Mouse (Mus musculus) frontal cortex, postnatal 14 days (tissue): ENCODE measurements around the gene Nck2.

Source experiments
- DNase-seq, 2 experiments: peaks; one replicate each; pipeline ENCODE4 v3.0.0; 2022; ENCODE audit warnings: low spot score in 2 of 2

Gene Nck2

DNA sequence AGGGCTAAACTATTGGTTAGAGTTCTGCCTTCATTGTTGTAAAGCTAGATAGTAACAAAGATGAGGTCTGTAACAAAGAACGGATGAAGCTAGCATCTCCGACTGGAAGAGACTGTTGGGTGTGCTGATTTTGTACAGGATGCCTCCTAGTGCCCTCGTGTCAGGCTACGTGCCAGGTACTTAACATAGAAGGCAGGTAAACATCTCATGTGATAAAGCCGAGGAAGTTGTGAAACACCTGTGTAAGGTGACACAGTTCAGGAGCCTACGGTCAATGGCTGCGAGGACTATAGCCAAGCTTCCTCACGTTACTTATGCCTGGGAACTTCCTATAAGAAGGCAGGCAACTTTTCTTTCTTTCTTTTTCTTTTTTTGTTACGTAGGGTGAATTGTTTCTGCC lies at the start of gene Nck2:
TSS of gene Nck2 (plus strand) at position 49 of the 400 bp plus-strand sequence.
- DNase-seq: no peak

DNA sequence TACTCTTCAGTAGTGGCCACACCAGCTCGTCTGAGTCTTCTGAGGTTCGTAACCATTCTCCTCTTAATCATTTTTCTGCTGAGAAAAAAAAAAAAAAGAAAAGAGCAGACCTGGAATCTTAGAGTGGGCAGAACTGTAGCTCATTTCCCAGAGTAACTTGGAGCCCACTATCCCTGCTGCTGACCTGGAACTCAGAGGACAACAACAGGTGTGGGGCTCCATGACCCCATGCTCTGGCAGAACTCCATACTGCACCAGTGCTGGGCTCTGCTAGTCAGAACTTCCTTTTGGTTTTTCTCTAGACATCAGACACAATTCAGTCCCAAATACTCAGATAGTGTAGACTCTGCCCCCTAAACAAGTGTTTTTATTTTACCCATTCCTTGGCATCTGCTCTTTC lies 49.3 kb upstream of the Nck2 start:
- DNase-seq: no peak

DNA sequence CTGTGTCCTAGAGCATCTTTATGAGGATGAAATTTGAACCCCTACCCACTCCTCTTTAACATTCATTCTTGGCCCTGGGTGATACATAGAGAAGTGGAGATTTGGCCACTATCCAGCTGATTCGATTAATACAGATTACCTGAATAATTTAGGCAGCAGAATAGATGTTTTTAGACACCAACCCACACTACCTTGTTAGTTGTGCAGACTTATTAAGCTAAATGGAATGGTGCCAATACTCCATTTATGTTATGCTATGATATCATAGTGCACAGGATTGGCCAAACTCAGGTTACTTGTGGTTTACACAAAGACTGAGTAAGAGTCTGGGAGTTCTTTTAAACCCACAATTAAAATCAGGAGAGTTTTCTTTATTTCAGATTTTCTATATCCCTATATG lies 48.6 kb upstream of the Nck2 start:
- no peak for DNase-seq

DNA sequence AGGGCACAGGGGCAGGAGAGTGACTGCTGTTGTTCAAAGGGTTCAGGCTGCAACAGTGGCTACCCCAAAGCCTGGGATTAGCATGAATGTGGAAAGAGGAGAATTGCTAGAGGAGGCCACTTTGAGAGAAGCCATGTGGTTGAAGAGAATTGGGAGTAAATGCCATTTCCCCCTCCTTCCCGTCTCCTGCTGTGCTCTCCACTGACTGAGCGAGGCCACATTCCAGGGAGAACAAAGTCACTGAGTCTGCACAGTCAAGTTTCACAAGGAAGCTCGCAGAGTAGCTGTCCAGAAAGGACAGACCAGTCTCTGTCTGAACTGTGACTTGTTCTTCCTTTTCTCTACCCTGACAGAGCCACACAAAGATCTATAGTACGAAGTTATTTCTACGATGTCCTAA lies 47.9 kb upstream of the Nck2 start:
- no peak for DNase-seq

DNA sequence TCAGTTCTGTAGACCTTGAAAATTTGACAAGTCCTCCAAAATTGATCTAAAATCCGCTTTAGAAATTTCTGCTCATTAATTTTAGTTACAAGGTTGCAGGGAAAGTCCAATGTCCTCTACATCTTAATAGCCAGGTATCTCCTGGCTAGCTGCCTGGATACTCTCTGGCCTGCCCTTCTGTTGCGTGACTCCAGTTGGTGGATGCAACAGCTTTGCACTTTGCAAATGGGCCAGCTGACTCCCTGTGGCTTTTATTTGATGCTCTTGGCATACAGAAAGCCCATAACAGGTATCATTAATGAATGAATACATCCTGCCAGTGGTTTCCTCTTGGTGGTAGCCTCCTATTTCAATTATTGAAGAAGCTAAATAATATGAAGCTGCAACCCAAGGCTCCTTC lies 47.3 kb upstream of the Nck2 start:
- no peak for DNase-seq

DNA sequence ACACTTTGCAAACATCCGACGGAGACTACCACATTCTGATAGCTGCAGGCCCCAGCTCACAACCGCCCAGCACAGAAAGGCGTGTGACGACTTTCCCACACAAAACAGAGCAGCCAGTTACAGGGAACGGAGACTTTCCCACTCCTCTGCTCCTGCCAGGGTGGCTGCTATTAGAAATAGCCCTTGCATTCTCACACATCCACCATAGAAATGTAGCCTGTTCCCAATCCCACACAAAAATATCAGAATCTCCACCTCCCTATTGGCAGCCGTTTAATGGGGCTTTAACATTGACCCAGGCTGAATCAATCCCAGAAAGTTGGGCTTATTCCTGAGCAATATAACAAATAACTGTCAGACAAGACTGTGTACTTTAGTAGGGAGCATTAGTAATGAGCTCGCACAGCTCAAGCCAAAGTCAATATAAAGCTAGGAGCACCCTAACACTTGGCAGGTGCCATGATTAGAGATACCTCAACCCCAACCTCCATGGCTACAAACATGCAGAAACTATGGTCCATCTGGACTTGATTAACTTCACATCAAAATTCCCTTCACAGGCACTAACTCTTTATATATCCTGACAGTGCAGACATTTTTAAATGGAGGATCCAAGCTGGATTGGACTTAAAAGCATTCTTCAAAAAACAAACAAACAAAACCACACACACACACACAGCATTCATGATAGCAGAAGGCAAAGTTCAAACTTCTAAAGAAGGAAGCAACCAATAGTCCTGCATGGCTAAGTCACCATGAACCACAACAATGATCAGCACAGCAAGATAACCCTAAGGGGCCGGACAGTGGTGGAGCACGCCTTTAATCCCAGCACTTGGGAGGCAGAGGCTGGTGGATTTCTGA lies 45.4 kb upstream of the Nck2 start:
- DNase-seq: no peak

DNA sequence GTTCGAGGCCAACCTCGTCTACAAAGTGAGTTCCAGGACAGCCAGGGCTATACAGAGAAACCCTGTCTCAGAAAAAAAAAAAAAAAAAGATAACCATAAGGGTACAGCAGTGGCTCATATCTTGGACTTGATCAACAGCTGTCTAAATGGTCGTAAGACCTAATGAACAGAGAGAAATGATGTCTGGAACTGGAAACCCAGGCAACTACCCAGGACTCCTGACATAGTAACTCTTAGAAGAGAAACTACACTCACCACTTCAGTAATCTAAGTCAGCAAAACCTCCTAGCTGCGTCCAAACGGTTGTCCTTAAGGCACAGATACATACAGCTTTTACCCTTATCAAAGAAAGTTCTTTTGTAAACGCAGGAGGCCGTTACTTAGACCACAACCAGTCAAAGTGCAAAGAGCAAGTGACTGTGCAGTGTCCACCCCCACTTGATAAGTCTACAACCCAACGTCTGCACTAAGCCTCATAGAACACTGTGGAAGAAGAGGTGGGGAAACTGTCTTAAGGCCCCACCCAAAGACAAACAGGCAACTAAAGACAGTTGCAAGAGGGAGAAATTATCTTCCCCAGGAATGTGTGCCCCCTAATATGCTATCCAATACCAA lies 44.7 kb upstream of the Nck2 start:
- no peak for DNase-seq

DNA sequence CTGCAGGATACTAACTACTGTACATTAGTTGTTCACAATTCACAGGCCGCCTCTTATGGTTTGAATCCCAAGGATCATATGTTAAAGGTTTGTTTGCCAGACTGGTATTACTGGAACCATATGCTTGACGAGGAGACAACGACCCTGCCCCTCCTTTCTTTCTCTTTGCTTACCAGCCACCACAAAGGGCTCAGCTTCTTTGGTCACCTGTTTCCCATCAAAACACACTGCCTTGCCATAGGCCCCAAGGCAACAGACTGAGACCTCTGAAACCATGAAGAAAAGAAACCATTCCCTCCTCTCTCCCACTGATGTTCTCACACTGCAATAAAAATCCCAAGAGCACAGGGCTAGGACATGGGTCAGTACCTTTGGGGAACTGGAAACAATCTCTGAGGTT lies 43.7 kb upstream of the Nck2 start:
- no peak for DNase-seq

DNA sequence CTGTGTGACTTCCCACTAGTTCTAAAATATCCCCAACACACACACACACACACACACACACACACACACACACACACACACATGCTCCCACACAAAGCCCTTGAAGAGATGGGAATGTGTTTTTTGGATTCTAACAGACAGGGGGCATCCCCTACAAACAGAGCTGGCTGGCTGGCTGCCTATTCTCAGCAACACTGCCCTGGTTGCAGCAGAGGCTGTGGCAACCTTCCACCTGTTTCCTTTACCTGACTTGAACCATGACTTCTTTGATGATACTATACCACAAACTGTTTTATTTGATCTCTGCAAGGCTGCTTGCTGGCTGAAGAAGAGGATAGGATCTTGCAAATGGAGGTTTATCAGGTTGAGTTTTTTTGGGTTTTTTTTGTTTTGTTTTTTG lies 41.0 kb upstream of the Nck2 start:
- DNase-seq: no peak

DNA sequence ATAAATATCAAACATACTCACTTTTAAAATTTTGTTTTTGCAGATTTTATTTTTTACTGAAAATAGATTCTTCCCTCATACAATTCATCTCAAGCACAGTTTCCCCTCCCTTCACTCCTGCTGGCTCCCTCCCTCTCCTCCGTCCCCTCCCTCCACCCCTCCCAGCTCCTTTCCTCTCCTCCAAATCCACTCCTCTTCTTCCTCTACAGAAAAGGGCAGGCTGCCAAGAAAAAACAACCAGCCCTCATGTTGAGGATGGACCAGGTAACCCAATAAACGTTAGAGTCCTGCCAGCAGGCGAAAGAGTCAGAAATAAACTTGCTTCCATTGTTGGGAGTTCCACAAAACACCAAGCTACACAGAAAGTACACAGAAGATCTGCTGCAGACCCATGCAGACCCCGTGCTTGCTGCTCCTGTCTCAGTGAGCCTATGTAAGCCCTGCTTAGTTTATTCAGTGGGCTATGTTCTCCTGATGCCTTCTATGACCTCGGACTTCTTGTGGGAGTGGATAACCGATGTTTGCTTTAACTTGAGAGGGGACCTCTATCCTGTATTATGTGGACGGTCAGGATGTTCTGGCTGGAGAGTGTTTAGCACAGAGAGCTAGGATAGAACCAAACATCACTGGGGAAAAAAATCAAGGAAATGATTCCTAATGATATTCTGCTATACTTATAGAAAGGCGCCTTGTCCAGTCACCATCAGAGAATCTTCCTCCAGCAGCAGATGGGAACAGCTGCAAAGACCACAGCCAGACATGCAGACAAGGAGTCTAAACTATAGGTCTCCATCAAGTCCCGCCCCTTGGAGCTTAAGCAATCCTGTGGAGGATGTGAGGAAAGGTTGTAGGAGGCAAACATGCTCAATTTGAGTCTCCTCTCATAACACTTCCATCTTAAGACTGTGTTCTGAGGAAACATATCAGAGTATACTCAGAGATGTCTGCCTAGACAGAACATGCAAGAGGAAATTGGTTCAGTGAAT lies 39.4 kb upstream of the Nck2 start:
- no peak for DNase-seq

DNA sequence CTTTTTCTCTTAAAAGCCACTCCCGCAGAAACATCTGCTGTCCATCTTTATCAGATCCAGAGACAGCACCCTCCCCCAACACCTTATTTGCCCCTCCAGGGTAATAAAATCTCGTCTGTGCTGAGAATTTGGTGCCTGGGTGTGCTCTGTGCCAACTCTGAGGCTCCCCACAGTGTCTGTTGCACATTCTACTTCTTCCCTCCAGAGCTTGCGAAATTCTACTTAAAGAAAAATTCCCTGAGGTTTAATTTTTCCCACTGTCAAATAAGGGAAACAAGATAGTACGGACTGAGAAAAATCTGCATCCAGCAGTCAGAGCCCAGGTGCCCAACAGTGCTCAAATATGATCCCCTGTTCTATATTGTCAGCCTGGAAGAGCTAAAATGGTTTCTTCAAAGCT lies 35.4 kb upstream of the Nck2 start:
- DNase-seq: no peak

DNA sequence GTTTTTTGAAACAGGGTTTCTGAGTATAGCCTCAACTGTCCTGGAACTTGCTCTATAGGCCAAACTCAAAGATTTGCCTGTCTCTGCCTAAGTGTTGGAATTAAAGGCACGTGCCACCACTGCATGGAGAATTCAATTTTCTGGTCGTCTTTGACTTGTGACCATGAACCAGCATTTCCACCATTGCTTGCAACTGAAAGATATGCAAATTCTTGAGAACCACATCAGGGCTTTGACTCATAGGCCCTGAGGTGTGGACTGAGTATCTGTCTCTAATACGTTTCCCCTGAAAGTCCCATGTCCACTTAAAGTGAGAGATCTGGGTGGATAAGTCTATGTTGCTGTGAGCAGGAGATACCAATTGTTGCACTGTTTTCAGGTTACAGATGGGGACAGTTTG lies 31.6 kb upstream of the Nck2 start:
- DNase-seq: no peak

DNA sequence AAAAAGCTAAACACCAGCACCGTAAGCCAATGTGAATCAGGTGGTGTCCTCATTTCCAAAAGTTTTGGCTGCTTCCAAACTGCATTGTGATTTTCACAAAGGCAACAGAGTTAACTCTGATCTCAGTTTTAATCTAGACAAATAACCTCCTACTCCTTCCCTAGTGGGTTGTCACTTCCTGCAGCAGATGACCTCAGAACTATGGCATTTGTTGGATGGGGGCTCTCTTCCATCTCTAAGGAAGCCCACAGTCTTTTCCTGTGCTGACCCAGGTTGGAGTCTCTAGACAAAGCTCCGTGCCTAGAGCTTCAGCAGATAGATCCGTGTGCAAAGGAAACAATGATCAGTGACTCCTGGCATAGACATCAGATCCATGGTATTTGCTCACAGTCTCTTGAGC lies 31.1 kb upstream of the Nck2 start:
- DNase-seq: no peak

DNA sequence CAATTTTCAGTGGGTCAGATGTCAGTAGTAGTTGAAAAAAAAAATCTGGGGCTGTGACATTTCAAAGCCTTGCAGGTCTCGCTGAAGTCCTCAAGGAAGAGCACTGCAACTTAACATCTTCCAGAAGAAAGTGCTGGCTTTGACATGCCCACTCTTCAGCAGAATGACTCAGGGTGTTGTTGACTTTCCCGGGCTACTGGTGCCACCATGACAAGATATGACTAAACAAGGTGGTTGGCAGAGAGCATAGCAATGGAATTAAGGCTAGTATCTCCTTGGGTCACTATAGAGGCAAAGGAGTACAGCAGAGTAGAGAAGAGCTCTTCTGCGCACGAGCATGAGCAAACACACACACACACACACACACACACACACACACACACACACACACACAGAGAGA lies 30.6 kb upstream of the Nck2 start:
- no peak for DNase-seq

DNA sequence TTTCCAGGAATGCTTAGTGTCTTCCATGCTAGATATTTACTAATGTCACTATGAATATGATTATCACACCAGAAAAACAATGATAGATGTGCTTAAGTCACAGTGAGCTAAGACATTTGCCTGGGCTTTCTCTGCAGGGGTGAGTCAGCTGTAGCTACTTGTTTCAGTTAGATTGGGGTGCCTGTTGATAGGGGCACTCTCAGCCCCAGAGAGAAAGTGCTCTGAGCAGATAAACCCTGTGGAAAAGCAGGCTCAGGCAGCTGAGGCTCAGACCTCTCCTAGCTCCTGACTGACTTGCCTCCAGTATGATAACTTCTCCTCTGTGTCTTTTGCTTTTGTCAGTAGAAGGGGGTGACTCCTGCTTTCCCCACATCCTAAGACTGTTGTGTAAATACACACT lies 30.2 kb upstream of the Nck2 start:
- DNase-seq: no peak

DNA sequence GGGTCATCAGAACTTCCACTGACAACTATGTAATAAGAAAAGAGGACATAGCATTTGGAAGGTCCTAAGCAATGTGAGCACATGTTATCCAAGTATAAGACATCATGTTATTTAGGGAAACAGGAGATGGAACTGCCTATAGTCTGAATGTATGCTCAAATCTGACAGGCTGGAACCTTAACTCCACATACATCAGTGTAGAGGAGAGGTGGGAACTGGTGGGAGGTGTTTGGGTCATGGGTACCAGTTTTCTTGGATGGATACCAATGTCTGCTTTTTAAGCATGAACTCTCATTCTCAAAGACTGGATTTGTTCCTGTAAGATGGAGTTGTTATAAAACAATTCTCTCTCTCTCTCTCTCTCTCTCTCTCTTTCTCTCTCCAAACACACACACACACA lies 29.4 kb upstream of the Nck2 start:
- DNase-seq: no peak

DNA sequence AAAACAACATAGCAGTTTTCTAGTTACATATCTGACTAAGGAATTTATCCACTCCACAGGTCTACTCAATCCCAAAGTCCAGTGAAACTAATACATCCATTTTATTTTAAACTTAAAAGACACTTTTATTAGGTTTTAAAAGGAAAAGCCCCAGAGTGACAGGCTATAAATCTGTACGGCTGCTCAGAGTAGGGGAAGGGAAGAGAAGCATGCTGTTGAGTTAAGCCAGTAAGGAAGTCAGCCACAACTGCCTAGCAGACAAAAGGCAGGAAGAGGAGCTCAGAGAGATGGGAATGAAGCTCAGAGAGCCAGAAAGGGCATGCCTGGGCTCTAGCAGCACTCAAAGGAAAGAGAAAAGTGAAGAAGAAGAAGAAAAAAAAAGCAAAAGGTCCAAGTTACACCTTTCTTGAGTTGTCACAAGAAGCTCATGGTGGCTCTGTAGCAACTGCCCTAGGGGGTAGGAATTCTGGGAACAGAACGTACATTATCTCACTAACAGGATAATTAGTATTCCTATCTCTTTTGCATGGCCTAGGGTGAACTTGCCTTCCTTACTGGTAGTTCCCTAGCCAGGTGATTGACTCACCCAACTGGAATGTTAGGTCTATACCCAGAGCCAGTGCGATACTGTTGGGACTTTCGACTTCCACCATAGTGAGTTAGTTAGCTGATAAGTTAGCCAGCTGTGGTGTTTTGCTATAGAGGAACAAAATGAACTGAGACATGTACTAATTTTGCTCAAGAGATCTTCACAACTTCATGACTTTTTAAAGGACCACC lies 21.2 kb upstream of the Nck2 start:
- DNase-seq: no peak

DNA sequence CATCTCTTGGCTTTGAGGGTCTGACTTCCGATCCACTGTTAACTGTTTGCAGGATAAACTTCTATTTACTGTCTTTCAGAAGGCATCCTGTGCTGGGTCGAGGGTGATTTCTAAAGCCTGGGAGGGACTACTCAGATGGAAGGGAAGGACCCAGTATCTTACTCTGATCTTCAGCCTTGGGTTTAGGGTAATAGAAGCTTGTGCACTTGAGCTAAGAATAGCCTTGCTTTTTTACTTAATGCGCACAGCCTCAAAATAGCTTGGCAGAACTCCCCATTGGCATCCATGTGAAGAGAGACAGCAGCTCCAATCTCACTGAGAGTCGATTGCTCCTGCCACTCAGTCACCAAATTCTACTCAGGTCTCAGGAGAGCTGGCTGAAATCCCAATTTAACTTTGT lies 17.9 kb upstream of the Nck2 start:
- no peak for DNase-seq

DNA sequence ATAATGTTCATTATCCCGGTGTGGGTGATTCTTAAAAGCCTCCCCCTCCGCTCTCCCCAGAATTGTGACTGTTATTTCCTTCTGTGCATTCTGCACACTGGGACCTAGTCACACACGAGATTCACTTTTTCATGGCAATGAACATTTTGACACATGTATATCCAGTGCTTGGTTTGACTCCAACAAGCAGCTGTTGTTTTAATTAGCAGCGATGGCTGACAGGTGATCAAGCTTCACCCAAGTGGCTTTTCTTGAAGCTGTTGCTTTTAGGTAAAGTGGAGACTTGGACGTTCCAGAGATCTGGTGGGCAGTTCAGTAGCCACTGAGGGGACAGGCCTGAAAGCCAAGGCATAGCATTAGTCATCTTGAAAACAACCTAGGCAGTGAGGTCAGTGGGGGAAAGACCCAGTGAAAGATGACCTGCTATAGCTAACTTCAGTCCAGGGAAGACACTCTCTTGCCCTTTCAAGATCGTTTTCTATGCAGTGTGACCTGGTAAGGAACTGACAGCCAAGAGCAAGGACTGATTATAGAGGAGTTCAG lies 17.3 kb upstream of the Nck2 start:
- DNase-seq: no peak

DNA sequence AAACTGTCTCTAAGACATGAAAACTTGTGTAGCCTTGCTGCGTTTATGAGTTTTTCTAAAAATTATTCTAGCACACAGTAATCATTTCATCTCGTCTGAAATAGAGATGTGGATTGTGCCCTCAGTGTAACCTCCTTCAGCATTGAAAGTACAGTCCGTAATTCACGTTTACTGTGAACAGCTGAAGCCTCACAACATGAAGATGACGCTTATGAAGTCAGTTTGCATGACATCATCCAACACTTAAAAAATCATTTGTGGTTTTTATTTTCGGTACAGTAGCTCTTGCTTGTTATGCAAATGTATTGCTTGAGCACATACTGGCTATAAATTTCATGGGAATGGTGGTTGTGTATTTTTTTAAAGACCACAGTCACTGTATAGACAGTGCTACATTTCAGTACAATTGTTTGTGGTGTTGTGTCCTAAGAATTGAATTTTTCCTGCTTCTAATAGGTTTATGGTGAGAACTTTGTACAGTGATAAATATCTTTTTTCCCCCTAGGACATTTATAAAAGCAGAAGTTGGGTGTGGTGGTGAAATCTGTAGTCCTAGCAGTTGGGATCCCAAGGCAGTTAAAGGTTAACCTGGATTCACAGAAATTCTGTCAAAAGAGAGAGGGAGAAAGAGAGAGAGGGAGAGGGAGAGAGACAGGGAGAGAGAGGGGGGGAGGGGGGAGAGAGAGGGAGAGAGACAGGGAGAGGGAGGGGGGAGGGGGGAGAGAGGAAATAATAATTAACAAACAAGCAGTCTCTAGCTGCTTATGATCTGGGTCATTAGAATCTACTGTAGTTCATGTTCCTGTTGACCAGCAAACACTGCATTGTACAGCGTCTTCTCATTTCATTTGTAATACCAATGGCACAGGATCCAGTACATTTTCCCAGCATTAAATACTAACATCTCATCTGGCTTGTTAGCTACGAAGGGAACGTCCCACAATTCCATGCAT lies 14.2 kb upstream of the Nck2 start:
- DNase-seq: no peak
